Mouse (Mus musculus) lung, embryonic 14.5 days (tissue): ENCODE data around the gene Igf2bp1. TPM values are rescaled to one million over a fixed set of nuclear protein-coding genes. Genes with fewer than 3 reads are reported as not detected.

Experiments
- ATAC-seq: fragments of 200-750 bp; cut with Nextera tagmentation; 2 replicates; pipeline ENCODE4 v1.8.0; 2017; ENCODE audit warnings: mild to moderate bottlenecking, moderate TSS enrichment, moderate library complexity; ENCODE audit not compliant: insufficient read depth
- DNase-seq: peaks from one replicate; pipeline ENCODE4 v3.0.0-alpha.2; 2015
- H3K27ac ChIP-seq: fragments of 300-500 bp; sonication (generic); 2 replicates; pipeline ENCODE4 v1.5.1; 2014; ENCODE audit warnings: low read depth, mild to moderate bottlenecking, moderate library complexity
- H3K27me3 ChIP-seq: fragments of 300-500 bp; sonication (generic); 2 replicates; pipeline ENCODE4 v1.6.1; 2014; ENCODE audit warnings: low read length, control low read depth; ENCODE audit not compliant: insufficient read depth
- H3K36me3 ChIP-seq: fragments of 300-500 bp; sonication (generic); 2 replicates; pipeline ENCODE4 v1.6.1; 2014; ENCODE audit warnings: control low read depth; ENCODE audit not compliant: insufficient read depth
- H3K4me1 ChIP-seq: fragments of 300-500 bp; sonication (generic); 2 replicates; pipeline ENCODE4 v1.6.1; 2014; ENCODE audit warnings: antibody characterized with exemption, control low read depth; ENCODE audit not compliant: insufficient read depth
- H3K4me2 ChIP-seq: fragments of 300-500 bp; sonication (generic); 2 replicates; pipeline ENCODE4 v1.6.1; 2014; ENCODE audit warnings: mild to moderate bottlenecking
- H3K4me3 ChIP-seq: fragments of 300-500 bp; sonication (generic); 2 replicates; pipeline ENCODE4 v1.5.1; 2014; ENCODE audit warnings: low read depth, low read length
- H3K9ac ChIP-seq: fragments of 300-500 bp; sonication (generic); 2 replicates; pipeline ENCODE4 v1.6.1; 2014
- H3K9me3 ChIP-seq: fragments of 300-500 bp; sonication (generic); 2 replicates; pipeline ENCODE4 v1.6.1; 2016; ENCODE audit warnings: low read depth, low read length, control low read depth
- CTCF ChIP-seq: IDR thresholded peaks from 2 replicates; pipeline ENCODE4 v1.5.1; 2016; ENCODE audit warnings: antibody characterized with exemption, low read depth
- WGBS: fragments of 180-500 bp; shearing (Covaris S2); extraction: QIAGEN DNeasy Blood & Tissue Kit; methylation state at CpG from one replicate; pipeline ENCODE4 v1.1.7; 2014; 5-methylcytosine and 5-hydroxymethylcytosine counted together
- polyA plus RNA-seq: library from polyadenylated mRNA; unstranded; fragments of >200 nt; fragmentation: Nextera tagmentation; extraction: Ambion mirVana; gene quantifications from 2 replicates; pipeline ENCODE4 v1.2.1, GENCODE M21; 2014

The Igf2bp1 gene
- polyA plus RNA-seq, 1 experiment from 2014 or later: 30.9 TPM

- 42% methylated on average over 12 of the region's 12 CpGs for WGBS
- Histone ChIP-seq H3K4me1 (no peaks in the 10 kb centered on the region), H3K9me3 (no peaks in the 10 kb centered on the region), H3K27me3 (peaks cover 17% of the 10 kb centered on the region; the same call in 1 of the 2 replicates), H3K4me2 (no peak overlapping the region), H3K36me3 (no peaks in the 10 kb centered on the region), H3K9ac (no peak overlapping the region), H3K27ac (no peak overlapping the region), H3K4me3 (no peak overlapping the region)
- ATAC-seq (no peak), DNase-seq (peak; percentile 19)
- TF ChIP-seq CTCF: no peak
Observed at GRCm38 (mm10) chr11:95921991-95922621, 83.6 kb downstream of the Igf2bp1 start.

- H3K27me3 ChIP-seq: peaks cover 52% of the 10 kb centered on the region
- 9% methylated on average over 5 of the region's 5 CpGs for WGBS
- no peaks in the 10 kb centered on the region for H3K36me3 ChIP-seq
- DNase-seq: no peak
- H3K4me1 ChIP-seq: no peaks in the 10 kb centered on the region
- TF ChIP-seq CTCF: no peak
- no peaks in the 10 kb centered on the region for H3K9me3 ChIP-seq
- no peak overlapping the region for H3K27ac ChIP-seq
- no peak for ATAC-seq
- no peak overlapping the region for H3K9ac ChIP-seq
- H3K4me3 ChIP-seq: no peak overlapping the region
- H3K4me2 ChIP-seq: no peak overlapping the region
Observed at GRCm38 (mm10) chr11:95916426-95916825, 89.3 kb downstream of the Igf2bp1 start.

- Histone ChIP-seq H3K4me2 (peak overlapping the region; percentile 59), H3K9me3 (no peaks in the 10 kb centered on the region), H3K9ac (no peak overlapping the region), H3K27ac (no peak overlapping the region), H3K36me3 (no peaks in the 10 kb centered on the region), H3K4me3 (peak overlapping the region; percentile 25), H3K4me1 (no peaks in the 10 kb centered on the region), H3K27me3 (peaks cover 52% of the 10 kb centered on the region)
- 1% methylated on average over 28 of the region's 28 CpGs for WGBS
- ATAC-seq (no peak), DNase-seq (peak; percentile 23)
- no peak for TF ChIP-seq CTCF
Observed at GRCm38 (mm10) chr11:95915006-95915710, 90.6 kb downstream of the Igf2bp1 start.

- peak within 1 kb of the TSS; percentile 59 for H3K4me2 ChIP-seq
- H3K4me1 ChIP-seq: no peaks in the 10 kb centered on the region
- H3K4me3 ChIP-seq: peak within 1 kb of the TSS; percentile 25
- DNase-seq (peak; percentile 26), ATAC-seq (no peak)
- H3K9me3 ChIP-seq: no peaks in the 10 kb centered on the region
- no peaks in the 10 kb centered on the region for H3K36me3 ChIP-seq
- no peak within 1 kb of the TSS for H3K27ac ChIP-seq
- peaks cover 52% of the 10 kb centered on the region for H3K27me3 ChIP-seq
- no peak within 1 kb of the TSS for H3K9ac ChIP-seq
- under 1% methylated on average over 35 of the region's 35 CpGs for WGBS
- no peak for TF ChIP-seq CTCF
Observed at GRCm38 (mm10) chr11:95914571-95914991, 91.2 kb downstream of the Igf2bp1 start, which contains the start of gene B4galnt2. B4galnt2 (minus strand) TSS chr11:95914891.

- H3K9me3 ChIP-seq: no peaks in the 10 kb centered on the region
- H3K9ac ChIP-seq: no peak overlapping the region
- DNase-seq: no peak
- TF ChIP-seq CTCF: no peak
- peaks cover 52% of the 10 kb centered on the region for H3K27me3 ChIP-seq
- peak overlapping the region; percentile 25 for H3K4me3 ChIP-seq
- ATAC-seq: no peak
- peak overlapping the region; percentile 59 for H3K4me2 ChIP-seq
- no peaks in the 10 kb centered on the region for H3K36me3 ChIP-seq
- H3K27ac ChIP-seq: no peak overlapping the region
- 5% methylated on average over 14 of the region's 14 CpGs for WGBS
- H3K4me1 ChIP-seq: no peaks in the 10 kb centered on the region
Observed at GRCm38 (mm10) chr11:95913959-95914566, 91.7 kb downstream of the Igf2bp1 start.

GRCm38 (mm10) chr11:95911579-95911978 is 94.2 kb downstream of the Igf2bp1 start:
- ATAC-seq: no peak

More at GRCm38 (mm10) chr11:95911579-95911978, 94.2 kb downstream of the Igf2bp1 start:
- DNase-seq: no peak
- H3K9me3 ChIP-seq: no peaks in the 10 kb centered on the region
- H3K36me3 ChIP-seq: no peaks in the 10 kb centered on the region
- no peak for TF ChIP-seq CTCF
- no peaks in the 10 kb centered on the region for H3K4me1 ChIP-seq
- no peak overlapping the region for H3K9ac ChIP-seq
- H3K4me3 ChIP-seq: no peak overlapping the region
- H3K27me3 ChIP-seq: peaks cover 37% of the 10 kb centered on the region
- H3K4me2 ChIP-seq: no peak overlapping the region
- WGBS: 17% methylated on average over 7 of the region's 7 CpGs
- H3K27ac ChIP-seq: no peak overlapping the region
